Mouse (Mus musculus) left cerebral cortex, postnatal 25 days (tissue): Measurements from ENCODE around the gene Cd164l2. TPM values are rescaled to one million over a fixed set of nuclear protein-coding genes. Genes with fewer than 3 reads are reported as not detected.

ENCODE experiments used
- DNase-seq, 2 experiments: peaks; one replicate each; pipeline ENCODE4 v3.0.0; 2022; ENCODE audit warnings: low spot score in 2 of 2, mixed read lengths in 1 of 2
- intact Hi-C: fragments of 180-260 bp; cut with DNase I; formaldehyde crosslinking; loops from one replicate; pipeline ENCODE4 v1.15.1; 2025
- total RNA-seq, 2 experiments: library from RNA; stranded (reverse); gene quantifications; 2 replicates each; pipeline ENCODE4 v1.2.3; 2021

Cd164l2 gene
- total RNA-seq, 2 experiments from 2014 or later: 5.3 to 6.9 TPM

DNA sequence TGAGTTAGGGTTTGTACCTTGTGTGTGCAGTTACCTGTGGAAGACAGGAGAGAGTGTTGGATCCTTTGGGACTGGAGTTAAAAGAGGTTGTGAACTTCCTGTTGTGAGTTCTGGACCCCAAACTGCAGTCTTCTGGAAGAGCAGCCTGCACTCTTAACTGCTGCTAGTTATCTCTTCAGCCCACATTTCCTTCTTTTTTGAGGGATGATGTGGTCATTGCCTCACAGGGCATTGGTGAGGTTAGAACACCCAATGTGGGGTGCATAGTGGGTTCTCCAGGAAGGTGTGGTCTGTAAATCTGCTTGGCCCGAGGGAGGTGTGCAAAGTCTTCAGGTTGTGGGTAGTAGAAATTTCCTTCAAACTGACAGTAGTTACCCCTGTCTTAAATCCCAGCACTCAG, 32.4 kb downstream of the Cd164l2 start:
- intact Hi-C loops: no loop called here
- DNase-seq: no peak

DNA sequence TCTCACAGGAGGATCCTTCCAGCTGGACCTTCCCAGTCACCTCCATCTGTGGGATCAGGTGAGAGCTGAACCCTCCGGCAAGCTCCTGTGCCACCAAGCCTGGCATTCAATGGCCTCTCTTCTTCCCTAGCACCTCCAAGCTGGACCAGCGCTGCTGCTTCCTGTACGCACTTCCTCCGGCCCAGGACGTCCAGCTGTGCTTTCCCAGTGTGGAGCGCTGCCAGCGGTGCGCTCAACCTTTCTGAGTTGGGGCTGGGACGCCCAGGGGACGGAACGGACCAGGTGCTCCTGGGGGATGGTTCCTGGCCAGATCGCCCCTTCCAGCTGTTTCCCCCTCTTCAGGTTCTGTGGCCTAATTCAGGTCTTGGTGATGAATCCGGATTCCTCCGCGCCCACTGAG, 35.1 kb downstream of the Cd164l2 start:
- intact Hi-C loops: no loop called here
- no peak for DNase-seq

- intact Hi-C loops: no loop called here
- DNase-seq: no peak
Measured at GRCm38 (mm10) chr4:133247806-133248449, 36.0 kb downstream of the Cd164l2 start.

DNA sequence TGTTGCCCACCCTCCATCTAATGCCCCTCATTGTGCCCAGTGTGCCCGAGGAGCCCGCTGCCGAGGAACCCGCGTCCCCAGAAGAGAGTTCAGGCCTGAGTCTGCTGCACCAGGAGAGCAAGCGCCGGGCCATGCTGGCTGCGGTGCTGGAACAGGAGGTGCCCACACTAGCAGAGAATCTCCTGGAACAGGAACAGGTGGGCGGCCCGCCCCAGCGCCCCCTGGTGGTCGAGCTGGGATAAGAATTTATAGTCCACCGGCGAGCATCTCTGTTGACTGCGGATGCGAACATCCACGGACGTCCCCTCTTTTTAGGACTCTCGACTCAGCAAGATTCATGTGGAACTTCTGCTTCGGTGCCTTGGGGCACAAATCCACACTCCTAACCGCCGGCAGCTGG, 38.7 kb downstream of the Cd164l2 start:
- intact Hi-C loops: loop anchor here (5.0 kb wide), 1 partner anchor 243 kb away; no protein-coding TSS in a partner anchor
- peak; percentile 79 to 85 for DNase-seq

GRCm38 (mm10) chr4:133251214-133251613, 39.3 kb downstream of the Cd164l2 start:
- intact Hi-C loops: loop anchor here (5.0 kb wide), 1 partner anchor 244 kb away; no protein-coding TSS in a partner anchor
- DNase-seq: peak in 1 of 2 experiments; percentile 32

DNA sequence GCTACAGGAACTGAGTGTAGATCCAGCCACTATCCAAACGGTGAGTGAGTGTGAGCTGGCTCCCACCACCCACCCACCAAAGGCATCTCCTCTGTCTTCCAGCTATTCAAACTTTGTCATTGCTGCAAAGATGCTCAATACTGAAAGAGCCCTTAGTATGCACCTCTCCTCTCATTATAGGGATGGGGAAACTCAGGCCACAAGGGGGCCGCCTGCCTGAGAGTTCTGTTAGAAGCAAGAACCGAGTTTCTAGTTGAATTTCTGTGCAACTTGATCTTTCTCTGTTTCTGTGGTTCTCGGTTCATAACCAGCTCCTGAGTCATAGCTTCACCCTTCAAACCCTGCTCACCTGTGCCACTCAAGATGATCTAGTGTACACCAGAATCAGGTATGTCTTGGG, 40.2 kb downstream of the Cd164l2 start:
- intact Hi-C loops: loop anchor here (5.0 kb wide), 1 partner anchor 245 kb away; no protein-coding TSS in a partner anchor
- no peak for DNase-seq

- no peak for DNase-seq
- intact Hi-C loops: loop anchor here (5.0 kb wide), 1 partner anchor 246 kb away; no protein-coding TSS in a partner anchor
Measured at GRCm38 (mm10) chr4:133253412-133253811, 41.5 kb downstream of the Cd164l2 start.

DNA sequence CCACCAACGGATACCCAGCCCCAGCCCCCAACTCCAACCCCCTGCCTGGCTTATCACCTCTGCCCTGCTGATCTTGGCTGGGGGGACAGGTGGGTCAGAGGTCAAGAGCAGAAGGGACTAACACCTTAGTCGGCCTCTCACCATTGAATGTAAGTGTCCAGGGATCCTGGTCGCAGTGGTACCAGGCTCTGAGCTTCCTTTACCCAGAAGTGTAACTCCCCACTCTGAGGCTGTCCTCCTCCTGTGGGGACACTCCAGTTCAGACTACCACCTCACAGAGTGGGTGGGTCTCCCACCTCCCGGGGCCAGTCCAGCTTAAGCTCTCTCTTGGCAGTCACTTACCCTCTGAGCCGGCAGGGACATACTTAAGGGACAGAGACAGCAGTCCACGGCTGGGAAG, 43.5 kb downstream of the Cd164l2 start:
- intact Hi-C loops: no loop called here
- no peak for DNase-seq

DNA sequence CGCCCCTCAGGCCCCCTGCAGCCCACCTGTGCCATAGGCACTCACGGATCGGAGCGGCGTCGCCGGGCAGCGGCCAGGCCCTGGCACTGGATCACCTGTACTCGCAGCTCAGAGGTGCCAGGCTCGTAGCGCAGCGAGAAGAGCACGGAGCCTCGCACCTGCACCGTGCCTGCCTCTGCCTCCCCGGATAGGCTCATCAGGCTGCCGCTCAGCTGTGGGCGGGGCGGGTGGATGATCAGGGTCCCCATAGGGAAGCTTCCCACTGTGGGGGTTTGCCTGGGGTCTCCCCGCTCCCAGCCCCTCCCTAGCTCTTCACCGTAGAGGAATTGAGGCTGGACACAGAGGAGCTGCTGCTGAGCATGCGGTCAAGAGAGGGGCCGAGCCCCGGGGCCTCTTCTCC, 44.9 kb downstream of the Cd164l2 start:
- intact Hi-C loops: no loop called here
- no peak for DNase-seq

DNA sequence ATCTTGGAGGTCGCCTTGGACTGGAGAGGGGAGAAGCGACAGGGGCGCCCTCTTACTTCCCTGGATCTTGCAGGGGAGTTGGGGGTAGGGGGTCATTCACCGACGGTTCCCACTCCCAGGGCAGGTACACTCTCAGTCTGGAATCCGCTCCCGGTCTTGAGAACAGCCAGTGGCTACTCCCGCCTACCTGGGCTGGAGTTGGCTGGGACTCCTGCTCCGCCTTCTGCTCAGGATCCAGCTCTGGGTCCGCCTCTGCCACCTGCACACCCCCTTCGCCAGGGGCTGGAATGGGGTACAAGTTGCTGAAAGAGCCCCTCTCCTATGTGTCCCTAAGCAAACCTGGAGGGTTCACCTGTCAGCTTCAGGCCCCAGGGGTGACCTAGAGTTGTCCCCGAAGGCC, 45.3 kb downstream of the Cd164l2 start:
- intact Hi-C loops: no loop called here
- DNase-seq: no peak

DNA sequence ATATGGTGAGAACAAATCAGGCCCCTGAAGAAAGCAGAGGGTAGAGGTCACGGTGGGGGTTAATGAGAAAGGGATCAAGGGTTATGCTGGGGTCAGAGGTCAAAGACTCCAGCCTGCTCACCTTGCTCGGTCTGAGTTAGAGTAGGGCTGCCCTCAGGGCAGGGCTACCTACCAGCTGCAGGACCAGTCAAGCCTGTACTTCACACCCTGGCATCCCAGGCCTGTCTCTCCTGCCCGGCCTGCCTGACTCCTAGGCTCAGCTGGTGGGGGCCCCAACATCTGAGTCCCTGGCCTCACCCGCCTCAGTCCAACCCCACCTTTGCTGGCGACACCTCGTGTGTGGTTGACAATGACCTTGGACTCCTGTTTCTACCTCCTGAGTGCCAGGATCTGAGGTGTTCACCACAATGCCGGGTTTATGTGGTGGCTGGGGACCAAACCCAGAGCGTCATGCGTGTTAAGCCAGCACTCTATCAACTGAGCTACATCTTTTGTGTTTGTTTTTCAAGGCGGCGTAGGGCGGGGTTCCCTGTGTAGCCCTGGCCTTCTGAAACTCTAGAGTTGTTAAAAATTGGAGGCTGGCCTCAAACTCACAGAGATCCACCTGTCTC, 46.0 kb downstream of the Cd164l2 start:
- intact Hi-C loops: no loop called here

GRCm38 (mm10) chr4:133261641-133262374, 49.9 kb downstream of the Cd164l2 start:
- DNase-seq: no peak
- intact Hi-C loops: no loop called here

More for the DNA sequence above, 46.0 kb downstream of the Cd164l2 start:
- no peak for DNase-seq

GRCm38 (mm10) chr4:133262375-133262765, 50.4 kb downstream of the Cd164l2 start:
- DNase-seq: no peak
- intact Hi-C loops: no loop called here

DNA sequence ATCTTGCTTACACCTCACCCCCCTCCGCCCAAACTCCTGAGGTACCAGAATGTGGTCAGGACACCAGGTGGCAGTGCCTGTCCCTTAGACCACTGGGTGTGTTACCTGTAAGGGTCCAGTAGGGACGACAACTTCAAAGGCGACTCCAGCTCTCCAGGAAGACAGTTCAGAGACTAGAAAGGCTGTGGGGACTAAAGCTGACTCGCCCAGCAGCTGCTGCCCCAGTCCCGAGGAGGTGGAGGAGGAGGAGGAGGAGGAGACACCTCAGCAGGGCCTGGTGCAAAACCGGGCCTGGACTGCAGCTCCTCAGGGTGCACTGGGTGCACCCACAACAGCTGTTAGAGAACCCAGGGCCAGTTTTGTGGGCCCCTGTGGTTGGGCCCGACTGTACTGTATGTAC, 51.0 kb downstream of the Cd164l2 start, which contains the start of gene Sytl1:
TSS of gene Sytl1 (minus strand) at position 232 of the 400 bp plus-strand sequence.
- intact Hi-C loops: no loop called here

DNA sequence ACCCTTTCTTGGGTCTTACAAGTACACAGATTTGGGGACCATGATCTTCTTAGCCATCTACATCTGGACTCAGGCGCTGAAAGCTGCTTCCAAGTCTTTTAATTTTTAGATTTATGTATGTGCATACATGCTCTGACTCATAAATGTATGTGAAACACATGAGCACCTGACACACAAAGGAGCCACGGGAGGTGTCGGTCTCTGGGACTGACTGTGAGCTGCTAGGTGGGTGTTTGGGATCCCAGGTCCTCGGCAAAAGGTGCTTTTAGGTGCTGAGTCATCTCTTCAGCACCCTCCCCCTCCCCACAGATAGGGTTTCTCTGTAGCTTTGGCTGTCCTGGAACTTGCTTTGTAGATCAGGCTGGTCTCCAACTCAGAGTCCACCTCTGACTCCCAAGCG, 51.8 kb downstream of the Cd164l2 start:
- peak in 1 of 2 experiments; percentile 23 for DNase-seq
- intact Hi-C loops: no loop called here

More for the DNA sequence above, 51.0 kb downstream of the Cd164l2 start, which contains the start of gene Sytl1:
- no peak for DNase-seq

GRCm38 (mm10) chr4:133264559-133264958, 52.6 kb downstream of the Cd164l2 start:
- DNase-seq: no peak
- intact Hi-C loops: no loop called here

GRCm38 (mm10) chr4:133265297-133265696, 53.4 kb downstream of the Cd164l2 start:
- intact Hi-C loops: no loop called here
- no peak for DNase-seq

DNA sequence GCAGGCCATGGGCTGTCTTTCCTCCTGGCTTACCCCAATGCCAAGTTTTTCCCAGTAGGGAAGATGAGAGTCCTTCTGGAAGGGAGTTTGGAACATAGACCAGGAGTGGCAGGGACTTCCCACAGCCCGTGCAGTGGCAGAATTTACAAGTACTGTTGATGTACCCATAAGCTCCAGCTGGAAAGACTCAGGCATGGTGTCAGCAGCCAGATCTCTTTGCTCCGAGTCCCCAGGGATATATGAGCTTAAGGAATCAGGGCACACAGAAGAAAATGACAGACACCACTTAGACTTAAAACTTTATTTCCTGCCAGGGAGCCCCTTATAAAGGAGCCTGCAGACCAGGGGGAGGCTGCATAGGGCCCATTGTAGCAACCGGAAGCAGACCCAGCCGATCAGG, 53.8 kb downstream of the Cd164l2 start:
- no peak for DNase-seq
- intact Hi-C loops: no loop called here

GRCm38 (mm10) chr4:133266248-133266880, 54.4 kb downstream of the Cd164l2 start:
- intact Hi-C loops: no loop called here
- DNase-seq: no peak

DNA sequence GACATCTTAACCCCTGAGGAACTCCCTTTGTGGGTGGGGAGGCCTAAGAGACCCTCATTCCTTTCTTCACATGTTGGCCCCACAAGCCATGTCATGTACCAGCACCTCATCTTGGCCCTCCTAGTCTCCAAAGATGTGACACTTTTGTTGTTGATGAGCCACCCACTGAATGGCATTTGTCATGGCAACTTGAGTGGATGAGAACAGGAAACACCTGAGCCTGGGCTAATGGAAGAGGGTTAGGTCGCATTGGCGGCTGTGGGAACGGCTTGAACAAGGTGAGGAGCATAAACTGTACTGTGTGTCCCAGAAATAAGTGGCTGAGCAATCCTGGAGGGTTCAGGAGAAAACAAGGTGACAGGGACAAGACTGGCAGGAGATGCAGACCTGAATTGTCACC, 57.0 kb downstream of the Cd164l2 start:
- no peak for DNase-seq
- intact Hi-C loops: no loop called here
